Comparison of ENCODE assay signal across 27 mouse cellular contexts in the genomic region with DNA sequence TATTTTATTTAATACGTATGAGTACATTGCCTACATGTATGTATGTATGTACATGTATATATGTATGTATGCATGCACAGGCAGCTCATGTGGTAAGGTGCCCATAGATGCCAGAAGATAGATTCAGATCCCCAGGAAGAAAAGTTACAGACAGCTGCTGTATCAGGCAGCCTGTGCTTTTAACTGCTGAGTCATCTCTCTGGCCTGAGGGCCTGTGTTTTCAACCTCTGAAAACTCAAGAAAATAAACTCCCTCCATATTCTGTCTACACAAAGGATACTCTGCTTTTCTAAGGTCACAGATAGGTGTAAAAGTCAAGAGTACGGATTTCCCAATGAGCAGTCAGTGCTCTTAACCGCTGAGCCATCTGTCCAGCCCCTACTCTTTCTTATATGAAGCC. TPM values are rescaled to one million over a fixed set of nuclear protein-coding genes. Genes with fewer than 3 reads are reported as not detected.
"Had no signal": no experiment of that assay in that cellular context is flagged by ENCODE, and none has a peak within 500 bp of the region (broad histone marks: within the 10 kb centered on the region; RNA-seq: fewer than 3 reads in every experiment).

No protein-coding gene starts in this region.

- DNase-seq: kidney, adult 8-10 months; kidney, postnatal 10 days; kidney, postnatal 36 days; layer of hippocampus, postnatal 36 days; liver, postnatal 0 days; lung, embryonic 14.5 days; retina, postnatal 1 day; right cerebral cortex, postnatal 25 days; spleen, adult 18-20 months; thymus, postnatal 25 days had no signal

- H3K9me3 ChIP-seq: kidney, embryonic 15.5 days; midbrain, embryonic 12.5 days; midbrain, embryonic 15.5 days; neural tube, embryonic 13.5 days; stomach, embryonic 15.5 days had no signal

- H3K9ac ChIP-seq: kidney, embryonic 15.5 days; liver, embryonic 14.5 days; liver, postnatal 0 days; lung, embryonic 14.5 days; midbrain, embryonic 12.5 days; midbrain, embryonic 15.5 days; neural tube, embryonic 13.5 days; stomach, embryonic 15.5 days had no signal

- H3K4me3 ChIP-seq: kidney, embryonic 15.5 days; left cerebral cortex, adult 2 months; midbrain, embryonic 12.5 days; midbrain, embryonic 15.5 days; neural tube, embryonic 13.5 days; stomach, embryonic 15.5 days had no signal

- H3K4me2 ChIP-seq: kidney, embryonic 15.5 days; lung, embryonic 14.5 days; midbrain, embryonic 12.5 days; midbrain, embryonic 15.5 days; neural tube, embryonic 13.5 days; stomach, embryonic 15.5 days had no signal

- ATAC-seq: liver, postnatal 0 days; lung, postnatal 0 days; midbrain, embryonic 15.5 days had no signal

- H3K4me1 ChIP-seq: kidney, embryonic 15.5 days; midbrain, embryonic 12.5 days; midbrain, embryonic 15.5 days; neural tube, embryonic 13.5 days; stomach, embryonic 15.5 days had no signal

- H3K27ac ChIP-seq: kidney, embryonic 15.5 days; left cerebral cortex, adult 2 months; liver, embryonic 14.5 days; macrophage; midbrain, embryonic 12.5 days; midbrain, embryonic 15.5 days; neural tube, embryonic 13.5 days; stomach, embryonic 15.5 days had no signal

- H3K27me3 ChIP-seq: kidney, embryonic 15.5 days; midbrain, embryonic 12.5 days; midbrain, embryonic 15.5 days; neural tube, embryonic 13.5 days; stomach, embryonic 15.5 days had no signal

RNA-seq across cellular contexts. Expression of a gene that starts 26.5 kb away (rescaled TPM):
- total RNA-seq: layer of hippocampus, adult 8-10 months; layer of hippocampus, postnatal 10 days; layer of hippocampus, postnatal 36 days; left cerebral cortex, adult 2 months; left cerebral cortex, postnatal 10 days; left cerebral cortex, postnatal 36 days; megakaryocyte, adult 5-6 weeks; neutrophil, adult 5-6 weeks had no signal
- polyA plus RNA-seq: kidney, embryonic 15.5 days; limb, embryonic 11.5 days; limb, embryonic 14.5 days; liver, embryonic 14.5 days; liver, postnatal 0 days; lung, embryonic 14.5 days; lung, postnatal 0 days; macrophage; midbrain, embryonic 12.5 days; midbrain, embryonic 15.5 days; neural tube, embryonic 13.5 days had no signal

RNA-seq across cellular contexts. Expression of a gene that starts 45.1 kb away (rescaled TPM):
- total RNA-seq: layer of hippocampus, adult 8-10 months; layer of hippocampus, postnatal 36 days; megakaryocyte, adult 5-6 weeks; neutrophil, adult 5-6 weeks had no signal
- polyA plus RNA-seq: macrophage had no signal
